Mouse (Mus musculus) splenic B cell, adult 2 months (primary cell): ENCODE measurements at regions not wholly inside any gene's neighbourhood (a gene's known extent, or its start where the extent isn't known, plus 50 kb on each side); places are given as distances from the start of the nearest gene placed in this dataset.
A peak's percentile ranks its signal among the peaks of the same experiment; 100 is the strongest.
"Not testable (repeated sequence)": the region's sequence is repeated elsewhere in the genome, so short reads cannot be mapped to it uniquely, and the experiment has no call there.

ENCODE experiments used
- DNase-seq: peaks from one replicate; pipeline ENCODE4 v3.0.0-alpha.2; 2011; ENCODE audit warnings: low read depth, low spot score
- H3K27me3 ChIP-seq: 2 replicates; pipeline ENCODE4 v1.6.1; 2012; ENCODE audit warnings: mild to moderate bottlenecking, low read length, moderate library complexity, mixed read lengths; ENCODE audit not compliant: control insufficient read depth, poor library complexity, insufficient read depth, severe bottlenecking
- H3K36me3 ChIP-seq: 2 replicates; pipeline ENCODE4 v1.6.1; 2012; ENCODE audit warnings: mild to moderate bottlenecking, low read length, moderate library complexity, mixed read lengths; ENCODE audit not compliant: control insufficient read depth, poor library complexity, insufficient read depth, severe bottlenecking

- DNase-seq, result peak; percentile 80
- no peaks in the 10 kb centered on the region for H3K36me3 ChIP-seq
- no peaks in the 10 kb centered on the region for H3K27me3 ChIP-seq
These were observed 304.3 kb upstream of the Chordc1 start for GRCm38 (mm10) chr9:17987606-17988005.

GRCm38 (mm10) chr9:18002557-18002956 lies 289.4 kb upstream of the Chordc1 start:
- no peaks in the 10 kb centered on the region for H3K27me3 ChIP-seq
- H3K36me3 ChIP-seq, result no peaks in the 10 kb centered on the region
- DNase-seq, result no peak

GRCm38 (mm10) chr9:18041346-18041745 lies 250.6 kb upstream of the Chordc1 start:
- no peak for DNase-seq
- Histone ChIP-seq H3K27me3 (no peaks in the 10 kb centered on the region), H3K36me3 (no peaks in the 10 kb centered on the region)

GRCm38 (mm10) chr9:18042636-18043035 lies 249.3 kb upstream of the Chordc1 start:
- H3K27me3 ChIP-seq, H3K36me3 ChIP-seq, DNase-seq: not testable (repeated sequence)

- no peak for DNase-seq
- Histone ChIP-seq H3K36me3 (no peaks in the 10 kb centered on the region), H3K27me3 (no peaks in the 10 kb centered on the region)
These were observed 215.0 kb upstream of the Chordc1 start for GRCm38 (mm10) chr9:18076942-18077341.

GRCm38 (mm10) chr9:18078446-18078845 lies 213.5 kb upstream of the Chordc1 start:
- not testable (repeated sequence) for H3K36me3 ChIP-seq, H3K27me3 ChIP-seq, DNase-seq

- H3K36me3 ChIP-seq, H3K27me3 ChIP-seq, DNase-seq: not testable (repeated sequence)
These were observed 212.8 kb upstream of the Chordc1 start for GRCm38 (mm10) chr9:18079120-18079519.
